Comparison of ENCODE assay signal across 8 mouse cellular contexts in genomic region chr11:59948401-59948767, GRCm38 (mm10). TPM values are rescaled to one million over a fixed set of nuclear protein-coding genes. Genes with fewer than 3 reads are reported as not detected.
A peak's percentile ranks its signal among the peaks of the same experiment; 100 is the strongest.
DNase-seq lines count a peak whose midpoint lies in the region; ATAC-seq and TF ChIP-seq lines count a peak whose summit lies in the region.

No protein-coding gene starts in this region.

- TF ChIP-seq CTCF in heart, postnatal 0 days (IDR thresholded peaks at IDR 0.05; ENCODE audit: low read depth): no peak

- H3K27me3 ChIP-seq in heart, postnatal 0 days (ENCODE audit: control insufficient read depth, insufficient read depth, low read length): no peaks in the 10 kb centered on the region

- peaks cover 13% of the 10 kb centered on the region; the same call in 1 of the 2 replicates for H3K4me1 ChIP-seq in heart, postnatal 0 days (ENCODE audit: control insufficient read depth, insufficient read depth)

- peak overlapping the region; percentile 85 for H3K4me2 ChIP-seq in heart, postnatal 0 days (ENCODE audit: low read depth, low read length)

- peak overlapping the region; percentile 85 for H3K9ac ChIP-seq in heart, postnatal 0 days (replicated peaks; ENCODE audit: low read depth, low read length)

- H3K4me3 ChIP-seq in heart, postnatal 0 days (ENCODE audit: low read depth, low read length): peak overlapping the region; percentile 82

- ATAC-seq in heart, postnatal 0 days (ENCODE audit: insufficient read depth, low read depth): 0 out of 2 replicates have a peak, but pooled peaks have one; percentile 46
- ATAC-seq in inflammation-experienced regulatory T-cells, adult 6 months: no peak

- 2% methylated on average over 16 of the region's 16 CpGs for WGBS in heart, postnatal 0 days

- DNase-seq in kidney, postnatal 10 days: peak; percentile 27
- DNase-seq in kidney, adult 11 months: no peak
- DNase-seq in adipocyte (ENCODE audit: low spot score): peak; percentile 27
- no peak for DNase-seq in heart, postnatal 0 days (ENCODE audit: low spot score)
- DNase-seq in lung, postnatal 36 days: peak; percentile 17
- no peak for DNase-seq in urinary bladder, postnatal 10 days (ENCODE audit: low spot score)
- no peak for DNase-seq in ovary, postnatal 14 days (ENCODE audit: low spot score)

- no peak for TF ChIP-seq EP300 in heart, postnatal 0 days (IDR thresholded peaks at IDR 0.05; ENCODE audit: low read depth)

- no peaks in the 10 kb centered on the region for H3K9me3 ChIP-seq in heart, postnatal 0 days (replicated peaks; ENCODE audit: control insufficient read depth, low read length)

- H3K27ac ChIP-seq in heart, postnatal 0 days (ENCODE audit: low read depth): peak overlapping the region; percentile 74

- peaks cover 7% of the 10 kb centered on the region; the same call in 1 of the 2 replicates for H3K36me3 ChIP-seq in heart, postnatal 0 days (replicated peaks; ENCODE audit: control insufficient read depth, insufficient read depth, low read length)

RNA-seq across cellular contexts. Expression of gene Med9, which starts 0.4 kb away (rescaled TPM):
- 29.4 and 33.0 TPM in 2 replicates for total RNA-seq in heart, postnatal 0 days (2014; rRNA removed; ENCODE audit: low replicate concordance)
- 40.8 and 41.1 TPM in 2 replicates for polyA plus RNA-seq in heart, postnatal 0 days (2015; fragmentation: Nextera tagmentation; extraction: Ambion mirVana)
- polyA plus RNA-seq in inflammation-experienced regulatory T-cells, adult 6 months (2017; shearing (Covaris generic)): 1 to 10 TPM; 4.0 to 8.1 (median 6.0) TPM

RNA-seq across cellular contexts. Expression of gene Rasd1, which starts 16.4 kb away (rescaled TPM):
- 0.08 and 5.6 TPM in 2 replicates for total RNA-seq in heart, postnatal 0 days (2014; rRNA removed; ENCODE audit: low replicate concordance)
- 10.5 and 12.2 TPM in 2 replicates for polyA plus RNA-seq in heart, postnatal 0 days (2015; fragmentation: Nextera tagmentation; extraction: Ambion mirVana)
- polyA plus RNA-seq in inflammation-experienced regulatory T-cells, adult 6 months (2017; shearing (Covaris generic)): under 1 TPM in 1 of 3 experiments, not detected in 2; 0.88 TPM

Comparison
In these comparisons a context has a peak if more than half of its experiments do, and no peak if none do; other contexts are left out.
1. DNase-seq: peak in kidney, postnatal 10 days (single experiment), adipocyte (single experiment) and lung, postnatal 36 days (single experiment); none in kidney, adult 11 months (single experiment), heart, postnatal 0 days (single experiment), urinary bladder, postnatal 10 days (single experiment) and ovary, postnatal 14 days (single experiment).